In the genomic region with DNA sequence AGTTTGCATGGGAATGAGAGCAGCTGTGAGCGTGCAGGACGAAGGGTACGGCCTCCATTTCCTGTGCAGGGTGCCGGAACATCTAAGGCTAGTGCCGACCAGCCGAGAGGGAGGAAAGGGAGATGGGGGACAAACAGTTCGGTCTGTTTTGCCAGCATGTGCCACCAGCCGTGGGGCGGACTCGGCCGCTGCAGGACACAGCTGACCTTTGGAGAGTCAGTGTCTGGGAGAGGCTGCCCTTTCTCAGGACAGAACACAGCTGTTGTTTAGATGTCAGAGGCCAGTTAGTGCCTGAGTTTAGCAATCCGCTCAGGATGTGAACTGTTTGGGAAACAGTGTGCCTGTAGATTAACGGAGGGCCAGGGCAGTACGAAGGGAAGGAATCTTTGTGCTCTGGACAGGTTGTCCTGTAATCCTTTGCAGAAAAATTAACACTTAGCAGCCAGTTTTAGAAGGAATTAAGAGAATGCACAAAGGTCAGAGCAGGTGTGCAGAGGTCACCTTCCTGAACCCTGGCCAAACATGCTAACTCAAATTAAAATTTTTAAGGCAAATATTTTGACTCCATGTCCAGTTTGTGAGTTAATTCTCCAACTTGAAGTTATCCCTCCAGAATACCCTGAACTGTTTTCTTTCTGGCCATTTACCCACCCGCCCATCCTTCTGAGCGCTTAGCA, we compare ENCODE assay signal across 8 mouse cellular contexts. TPM values are rescaled to one million over a fixed set of nuclear protein-coding genes. Genes with fewer than 3 reads are reported as not detected.
A peak's percentile ranks its signal among the peaks of the same experiment; 100 is the strongest.
DNase-seq lines count a peak whose midpoint lies in the region; ATAC-seq lines count a peak whose summit lies in the region.

No protein-coding gene starts in this region.

- no peak overlapping the region for H3K9ac ChIP-seq in hindbrain, embryonic 16.5 days (ENCODE audit: low read depth, low read length)
- no peak overlapping the region for H3K9ac ChIP-seq in hindbrain, embryonic 13.5 days
- no peak overlapping the region for H3K9ac ChIP-seq in lung, embryonic 15.5 days

- no peak overlapping the region for H3K4me3 ChIP-seq in hindbrain, embryonic 16.5 days (ENCODE audit: low read length)
- no peak overlapping the region for H3K4me3 ChIP-seq in hindbrain, embryonic 13.5 days
- H3K4me3 ChIP-seq in lung, embryonic 15.5 days: no peak overlapping the region

- H3K9me3 ChIP-seq in hindbrain, embryonic 16.5 days (ENCODE audit: control insufficient read depth, low read length): no peaks in the 10 kb centered on the region
- no peaks in the 10 kb centered on the region for H3K9me3 ChIP-seq in hindbrain, embryonic 13.5 days
- H3K9me3 ChIP-seq in lung, embryonic 15.5 days: no peaks in the 10 kb centered on the region

- no peak overlapping the region for H3K4me2 ChIP-seq in hindbrain, embryonic 16.5 days (ENCODE audit: low read length)
- H3K4me2 ChIP-seq in hindbrain, embryonic 13.5 days: no peak overlapping the region
- H3K4me2 ChIP-seq in lung, embryonic 15.5 days: peak overlapping the region; percentile 33

- 61% methylated on average over 16 of the region's 16 CpGs for WGBS in hindbrain, embryonic 16.5 days
- whole genome bisulfite sequencing in hindbrain, embryonic 13.5 days: 62% methylated on average over 16 of the region's 16 CpGs
- 17% methylated on average over 16 of the region's 16 CpGs for WGBS in lung, embryonic 15.5 days

- no peaks in the 10 kb centered on the region for H3K36me3 ChIP-seq in hindbrain, embryonic 16.5 days (ENCODE audit: control insufficient read depth, insufficient read depth, low read length)
- peaks cover 4% of the 10 kb centered on the region for H3K36me3 ChIP-seq in hindbrain, embryonic 13.5 days
- H3K36me3 ChIP-seq in lung, embryonic 15.5 days: no peaks in the 10 kb centered on the region

- 0 out of 2 replicates have a peak overlapping the region, but pooled peaks have one; percentile 37 for H3K27ac ChIP-seq in hindbrain, embryonic 16.5 days (ENCODE audit: low read depth, low read length)
- no peak overlapping the region; the same call in 1 of the 2 replicates for H3K27ac ChIP-seq in hindbrain, embryonic 13.5 days
- H3K27ac ChIP-seq in lung, embryonic 15.5 days: peak overlapping the region; percentile 75

- ATAC-seq in hindbrain, embryonic 16.5 days: no peak
- no peak for ATAC-seq in hindbrain, embryonic 13.5 days (ENCODE audit: low FRiP score)
- peak; percentile 52; the same call in 1 of the 2 replicates for ATAC-seq in lung, embryonic 15.5 days (ENCODE audit: borderline replicate concordance, extremely low read depth, low FRiP score, low TSS enrichment)
- ATAC-seq in erythroid progenitor cell, adult 5-6 weeks (replicated peaks; ENCODE audit: low FRiP score, poor library complexity, severe bottlenecking): no peak

- H3K27me3 ChIP-seq in hindbrain, embryonic 16.5 days (replicated peaks; ENCODE audit: control insufficient read depth, insufficient read depth, low read length): no peaks in the 10 kb centered on the region
- H3K27me3 ChIP-seq in hindbrain, embryonic 13.5 days: no peaks in the 10 kb centered on the region
- H3K27me3 ChIP-seq in lung, embryonic 15.5 days: no peaks in the 10 kb centered on the region

- DNase-seq in gastrocnemius, postnatal 25 days: peak; percentile 77
- peak; percentile 77 for DNase-seq in kidney, adult 9 months
- no peak for DNase-seq in cerebellum, postnatal 14 days
- no peak for DNase-seq in cerebellum, postnatal 4 days (ENCODE audit: low spot score in 2 of 2)

- H3K4me1 ChIP-seq in hindbrain, embryonic 16.5 days (ENCODE audit: control insufficient read depth, insufficient read depth, low read depth, low read length): no peaks in the 10 kb centered on the region; the same call in 1 of the 2 replicates
- peaks cover 9% of the 10 kb centered on the region; the same call in 1 of the 2 replicates for H3K4me1 ChIP-seq in hindbrain, embryonic 13.5 days (replicated peaks)
- H3K4me1 ChIP-seq in lung, embryonic 15.5 days: peaks cover 51% of the 10 kb centered on the region

RNA-seq across cellular contexts. Expression of gene Ctdspl, which starts 34.3 kb away (rescaled TPM):
- 8.1 and 9.2 TPM in 2 replicates for polyA plus RNA-seq in hindbrain, embryonic 16.5 days (2015; fragmentation: Nextera tagmentation; extraction: Ambion mirVana)
- 7.3 and 8.1 TPM in 2 replicates for polyA plus RNA-seq in hindbrain, embryonic 13.5 days (2015; fragmentation: Nextera tagmentation; extraction: Ambion mirVana)
- 1 to 10 TPM; 5.5 to 8.6 TPM for total RNA-seq in gastrocnemius, postnatal 25 days (2021)
- 19.0 and 22.2 TPM in 2 replicates for polyA plus RNA-seq in lung, embryonic 15.5 days (2015; fragmentation: Nextera tagmentation; extraction: Ambion mirVana)
- total RNA-seq in erythroid progenitor cell, adult 5-6 weeks (2015; ENCODE audit: low replicate concordance): 0.72 and 4.2 TPM in 2 replicates
- total RNA-seq in erythroid progenitor cell, adult 5-6 weeks (2017; ENCODE audit: low replicate concordance): 0.38 and 2.2 TPM in 2 replicates

Comparison
In these comparisons a context has a peak if more than half of its experiments do, and no peak if none do; other contexts are left out.
1. DNase-seq: peak in gastrocnemius, postnatal 25 days (single experiment) and kidney, adult 9 months (single experiment); none in cerebellum, postnatal 14 days (0 of 2) and cerebellum, postnatal 4 days (0 of 2).